Mouse (Mus musculus) G1E (cell line): ENCODE measurements around the gene Wwc2. TPM values are rescaled to one million over a fixed set of nuclear protein-coding genes. Genes with fewer than 3 reads are reported as not detected.
"Not testable (repeated sequence)": the region's sequence is repeated elsewhere in the genome, so short reads cannot be mapped to it uniquely, and the experiment has no call there.

Experiments used
- ATAC-seq: 2 replicates; pipeline ENCODE4 v1.8.0; 2016; ENCODE audit warnings: mild to moderate bottlenecking; ENCODE audit not compliant: insufficient number of reproducible peaks, poor library complexity, low FRiP score, severe bottlenecking; ENCODE audit errors: extremely low read depth
- DNase-seq: peaks from one replicate; pipeline ENCODE4 v3.0.0; 2012; ENCODE audit warnings: low spot score
- H3K27me3 ChIP-seq: 2 replicates; pipeline ENCODE4 v1.6.1; 2012; ENCODE audit warnings: mild to moderate bottlenecking, low read length, inconsistent platforms; ENCODE audit not compliant: insufficient read depth
- H3K36me3 ChIP-seq: replicated peaks from 2 replicates; pipeline ENCODE3; 2012; ENCODE audit warnings: mild to moderate bottlenecking, inconsistent platforms
- H3K4me1 ChIP-seq: 2 replicates; pipeline ENCODE4 v1.6.1; 2012; ENCODE audit warnings: low read depth, low read length, inconsistent platforms, mixed read lengths; ENCODE audit not compliant: insufficient read depth
- H3K4me3 ChIP-seq: 2 replicates; pipeline ENCODE4 v1.5.1; 2012; ENCODE audit warnings: low read depth, mild to moderate bottlenecking, inconsistent platforms, low read length, moderate library complexity, mixed read lengths
- H3K9me3 ChIP-seq: replicated peaks from 2 replicates; pipeline ENCODE4 v1.6.1; 2012; ENCODE audit warnings: inconsistent platforms
- CTCF ChIP-seq: IDR thresholded peaks from 2 replicates; pipeline ENCODE4 v1.5.1; 2012; ENCODE audit warnings: low read depth, low read length, inconsistent platforms, mixed read lengths
- GATA1 ChIP-seq: IDR thresholded peaks from 2 replicates; pipeline ENCODE4 v1.6.1; 2012; ENCODE audit warnings: borderline replicate concordance, low read length, inconsistent platforms, mixed read lengths
- GATA2 ChIP-seq: IDR thresholded peaks from 2 replicates; pipeline ENCODE4 v1.6.1; 2012; ENCODE audit warnings: low read depth, low read length, inconsistent platforms, borderline replicate concordance
- POLR2AphosphoS5 ChIP-seq: IDR thresholded peaks from 2 replicates; pipeline ENCODE4 v1.6.1; 2012; ENCODE audit warnings: low read depth, low read length, inconsistent platforms; ENCODE audit not compliant: insufficient replicate concordance
- TAL1 ChIP-seq: conservative IDR thresholded peaks from 2 replicates; pipeline ENCODE4 v1.6.1; 2012; ENCODE audit warnings: low read depth, low read length, inconsistent platforms, mixed read lengths
- polyA plus RNA-seq: library from polyadenylated mRNA; stranded (reverse); fragments of >175 nt; gene quantifications from 2 replicates; pipeline ENCODE4 v1.2.3, GENCODE M21; 2012
- total RNA-seq, 2 experiments: library from RNA; stranded (forward) in 1 of 2; stranded (reverse) in 1 of 2; fragments of 200-1000 nt in 1 of 2; fragments of >200 nt in 1 of 2; fragmentation: Nextera tagmentation in 1 of 2; gene quantifications; 2 replicates each; pipeline ENCODE4 v1.2.3; 2014 to 2017

Gene Wwc2
- total and polyA plus RNA-seq, 3 experiments: 4.0 to 8.1 (median 7.4) TPM

DNA sequence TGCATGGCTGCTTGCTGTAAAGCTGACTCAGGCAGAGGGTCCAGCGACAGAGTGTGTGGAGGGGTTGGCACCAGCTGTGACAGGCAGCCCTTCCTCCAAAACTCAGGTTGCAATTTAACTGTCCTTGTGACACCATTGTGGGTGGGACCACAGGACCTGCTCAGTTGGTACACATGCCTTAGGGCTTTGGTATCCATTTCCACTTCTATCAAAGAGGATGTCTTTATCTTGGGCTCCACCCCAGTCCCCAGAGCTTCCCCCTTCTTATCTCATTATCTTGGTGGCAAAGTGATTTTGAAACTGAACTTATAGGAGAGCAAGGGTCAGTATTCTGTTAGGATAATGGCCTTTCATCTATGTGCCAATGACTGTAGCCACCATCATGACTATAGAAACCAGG lies 156.8 kb downstream of the Wwc2 start:
- no peaks in the 10 kb centered on the region for H3K9me3 ChIP-seq
- DNase-seq: no peak
- no peak; the same call in 1 of the 2 replicates for ATAC-seq
- no peak overlapping the region for H3K4me3 ChIP-seq
- no peaks in the 10 kb centered on the region for H3K27me3 ChIP-seq
- H3K4me1 ChIP-seq: no peaks in the 10 kb centered on the region
- no peak for TF ChIP-seq POLR2AphosphoS5
- no peak for TF ChIP-seq TAL1
- no peak for TF ChIP-seq GATA2
- TF ChIP-seq CTCF: no peak
- no peak for TF ChIP-seq GATA1
- H3K36me3 ChIP-seq: peaks cover 56% of the 10 kb centered on the region

DNA sequence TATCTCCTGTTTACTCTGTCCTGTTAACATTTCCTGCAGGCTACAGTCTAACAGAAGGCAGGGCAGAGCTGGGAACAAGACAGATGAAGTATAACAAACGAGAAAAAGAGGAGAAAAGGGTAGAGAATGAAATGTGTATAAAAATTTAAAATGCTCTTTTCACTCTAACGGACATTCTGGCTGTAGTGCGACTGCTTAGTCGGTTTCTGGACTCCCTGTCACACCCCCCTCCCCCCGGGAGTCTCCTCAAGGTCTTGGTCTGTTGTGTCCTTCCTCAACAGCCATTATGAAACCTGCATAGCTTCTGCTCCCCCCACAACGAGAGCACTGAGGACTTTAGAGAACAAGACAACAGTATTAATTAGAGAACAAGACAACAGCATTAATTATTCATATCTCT lies 158.1 kb downstream of the Wwc2 start:
- Histone ChIP-seq H3K36me3 (peaks cover 63% of the 10 kb centered on the region), H3K9me3 (no peaks in the 10 kb centered on the region), H3K4me1 (no peaks in the 10 kb centered on the region), H3K4me3 (no peak overlapping the region), H3K27me3 (no peaks in the 10 kb centered on the region)
- no peak for ATAC-seq
- TF ChIP-seq CTCF: no peak
- no peak for TF ChIP-seq POLR2AphosphoS5
- no peak for TF ChIP-seq GATA1
- TF ChIP-seq TAL1: no peak
- no peak for TF ChIP-seq GATA2
- no peak for DNase-seq

DNA sequence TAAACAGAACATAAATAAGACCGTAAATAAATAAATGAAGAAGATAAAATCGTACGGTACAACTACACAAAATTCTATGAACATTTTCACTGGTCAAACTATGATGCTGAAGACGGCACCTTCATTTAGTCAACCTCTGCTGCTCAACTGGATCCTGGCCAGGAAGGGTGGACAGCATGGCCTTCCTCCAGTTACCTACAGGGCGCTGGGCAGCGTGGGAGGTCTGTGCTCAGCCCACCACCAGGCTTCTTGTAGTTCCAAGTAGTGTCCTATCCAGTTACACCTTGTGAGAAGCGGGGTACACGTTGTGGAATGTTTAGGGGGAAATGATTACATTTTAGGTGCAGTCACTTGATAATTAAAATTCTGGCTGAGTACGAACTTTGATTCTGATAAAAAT lies 163.8 kb downstream of the Wwc2 start:
- Histone ChIP-seq H3K27me3 (no peaks in the 10 kb centered on the region), H3K36me3 (peaks cover 38% of the 10 kb centered on the region), H3K4me1 (no peaks in the 10 kb centered on the region), H3K4me3 (no peak overlapping the region), H3K9me3 (no peaks in the 10 kb centered on the region)
- TF ChIP-seq POLR2AphosphoS5 (no peak), GATA1 (no peak), GATA2 (no peak), CTCF (no peak), TAL1 (no peak)
- DNase-seq (no peak), ATAC-seq (no peak)

DNA sequence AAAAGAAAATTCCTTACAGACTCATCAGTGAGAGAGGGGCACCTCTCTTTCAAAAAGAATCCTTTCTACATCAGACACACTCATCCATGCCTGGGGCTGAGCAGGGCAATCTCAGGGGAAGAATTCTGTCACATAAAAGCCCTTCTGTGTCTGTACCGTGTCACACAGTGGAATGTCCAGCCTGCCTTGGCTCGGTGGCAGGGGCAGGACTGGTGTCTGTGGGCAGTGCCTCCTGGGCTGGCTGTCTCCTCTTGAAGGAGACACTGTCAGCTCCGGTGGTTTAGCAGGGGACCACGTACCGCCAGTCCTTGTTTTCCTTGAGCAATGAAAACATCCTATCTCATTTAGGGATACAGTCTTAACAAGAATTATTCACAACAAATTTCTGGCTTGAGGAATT lies 165.1 kb downstream of the Wwc2 start:
- TF ChIP-seq GATA2 (no peak), CTCF (no peak), GATA1 (no peak), POLR2AphosphoS5 (no peak), TAL1 (no peak)
- Histone ChIP-seq H3K36me3 (peaks cover 27% of the 10 kb centered on the region), H3K4me3 (no peak overlapping the region), H3K9me3 (no peaks in the 10 kb centered on the region), H3K4me1 (no peaks in the 10 kb centered on the region), H3K27me3 (no peaks in the 10 kb centered on the region)
- ATAC-seq: no peak
- DNase-seq: no peak

DNA sequence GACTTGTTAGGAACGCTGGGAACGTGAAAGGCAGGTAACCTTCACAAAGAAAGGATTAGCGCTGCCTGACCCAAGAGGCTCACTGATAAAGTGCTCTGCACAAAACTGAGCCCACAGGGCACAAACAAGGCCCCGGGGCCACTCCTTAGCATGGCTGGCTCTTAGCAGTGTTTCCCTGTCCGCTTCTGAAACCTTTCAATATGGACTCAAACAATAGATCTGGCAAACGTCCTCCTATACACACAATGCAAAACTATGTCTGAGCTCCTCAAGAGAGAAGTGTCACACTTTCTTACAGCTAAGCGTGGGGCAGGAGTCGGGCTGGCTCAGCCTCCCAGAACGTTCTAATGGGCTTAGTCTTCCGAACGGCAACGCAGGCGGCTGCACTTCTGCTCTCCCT lies 166.5 kb downstream of the Wwc2 start, which contains the start of gene Cldn22:
Gene Cldn22 (plus strand): TSS at position 301 of the 400 bp plus-strand sequence.
- ATAC-seq (no peak), DNase-seq (no peak)
- H3K4me3 ChIP-seq: no peak within 1 kb of the TSS
- H3K4me1 ChIP-seq: no peaks in the 10 kb centered on the region
- peaks cover 12% of the 10 kb centered on the region for H3K36me3 ChIP-seq
- H3K9me3 ChIP-seq: no peaks in the 10 kb centered on the region
- no peak for TF ChIP-seq TAL1
- TF ChIP-seq CTCF: no peak
- TF ChIP-seq GATA1: no peak
- no peak for TF ChIP-seq GATA2
- TF ChIP-seq POLR2AphosphoS5: no peak
- no peaks in the 10 kb centered on the region for H3K27me3 ChIP-seq

GRCm38 (mm10) chr8:47823777-47824176 lies 166.9 kb downstream of the Wwc2 start:
- no peak for TF ChIP-seq GATA2
- TF ChIP-seq CTCF: no peak
- no peak for TF ChIP-seq GATA1
- no peak for TF ChIP-seq TAL1
- TF ChIP-seq POLR2AphosphoS5: no peak
- H3K36me3 ChIP-seq: peaks cover 9% of the 10 kb centered on the region
- H3K4me3 ChIP-seq: no peak overlapping the region
- H3K9me3 ChIP-seq: no peaks in the 10 kb centered on the region
- no peaks in the 10 kb centered on the region for H3K4me1 ChIP-seq
- DNase-seq: no peak
- ATAC-seq: no peak
- H3K27me3 ChIP-seq: no peaks in the 10 kb centered on the region

DNA sequence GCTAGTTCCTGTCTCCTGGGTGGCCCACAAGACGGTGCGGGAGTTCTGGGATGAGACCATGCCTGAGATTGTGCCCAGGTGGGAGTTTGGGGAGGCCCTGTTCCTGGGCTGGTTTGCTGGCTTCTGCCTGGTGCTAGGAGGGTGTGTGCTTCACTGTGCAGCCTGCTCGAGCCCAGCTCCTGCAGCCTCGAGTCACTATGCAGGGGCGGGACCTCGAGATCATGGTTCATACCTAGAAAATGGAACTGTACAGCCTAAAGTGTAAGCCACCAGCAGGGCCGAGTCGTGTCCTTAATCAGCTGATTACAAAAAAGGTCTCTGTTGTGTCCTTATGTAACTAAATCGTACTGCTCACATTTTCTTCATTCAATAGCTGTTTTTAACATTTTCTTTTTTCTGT lies 168.2 kb downstream of the Wwc2 start:
- H3K36me3 ChIP-seq, H3K9me3 ChIP-seq, H3K27me3 ChIP-seq, H3K4me1 ChIP-seq, DNase-seq, H3K4me3 ChIP-seq, ATAC-seq: not testable (repeated sequence)
